Comparison of ENCODE assay signal across 8 mouse cellular contexts in genomic region chr7:67645681-67646014, GRCm38 (mm10). TPM values are rescaled to one million over a fixed set of nuclear protein-coding genes. Genes with fewer than 3 reads are reported as not detected.
DNase-seq lines count a peak whose midpoint lies in the region; ATAC-seq lines count a peak whose summit lies in the region.

No protein-coding gene starts in this region.

- peak overlapping the region; percentile 74 for H3K9ac ChIP-seq in kidney, embryonic 15.5 days
- H3K9ac ChIP-seq in midbrain, embryonic 16.5 days (ENCODE audit: low read depth, low read length): peak overlapping the region; percentile 83

- H3K9me3 ChIP-seq in kidney, embryonic 15.5 days (replicated peaks): no peaks in the 10 kb centered on the region
- no peaks in the 10 kb centered on the region for H3K9me3 ChIP-seq in embryonic facial prominence, embryonic 10.5 days
- no peaks in the 10 kb centered on the region for H3K9me3 ChIP-seq in midbrain, embryonic 16.5 days (replicated peaks; ENCODE audit: control insufficient read depth, low read length, poor library complexity, severe bottlenecking)

- peaks cover 33% of the 10 kb centered on the region for H3K4me1 ChIP-seq in kidney, embryonic 15.5 days
- peaks cover 41% of the 10 kb centered on the region for H3K4me1 ChIP-seq in embryonic facial prominence, embryonic 10.5 days
- peaks cover 12% of the 10 kb centered on the region for H3K4me1 ChIP-seq in midbrain, embryonic 16.5 days (ENCODE audit: control insufficient read depth, insufficient read depth, low read length)

- H3K36me3 ChIP-seq in kidney, embryonic 15.5 days: 0 out of 2 replicates have a peak, but pooled peaks cover 3% of the 10 kb centered on the region
- H3K36me3 ChIP-seq in embryonic facial prominence, embryonic 10.5 days (replicated peaks): no peaks in the 10 kb centered on the region; the same call in 1 of the 2 replicates
- H3K36me3 ChIP-seq in midbrain, embryonic 16.5 days (ENCODE audit: control insufficient read depth, insufficient read depth, low read length): no peaks in the 10 kb centered on the region; the same call in 1 of the 2 replicates

- no peaks in the 10 kb centered on the region for H3K27me3 ChIP-seq in kidney, embryonic 15.5 days
- no peaks in the 10 kb centered on the region for H3K27me3 ChIP-seq in embryonic facial prominence, embryonic 10.5 days (replicated peaks; ENCODE audit: low read depth, poor library complexity, severe bottlenecking)
- H3K27me3 ChIP-seq in midbrain, embryonic 16.5 days (ENCODE audit: control insufficient read depth, insufficient read depth, low read depth, low read length): no peaks in the 10 kb centered on the region

- peak overlapping the region; percentile 67 for H3K4me3 ChIP-seq in kidney, embryonic 15.5 days (replicated peaks)
- H3K4me3 ChIP-seq in embryonic facial prominence, embryonic 10.5 days: peak overlapping the region; percentile 73
- peak overlapping the region; percentile 66 for H3K4me3 ChIP-seq in midbrain, embryonic 16.5 days (ENCODE audit: low read depth, low read length)

- H3K4me2 ChIP-seq in kidney, embryonic 15.5 days: peak overlapping the region; percentile 70
- H3K4me2 ChIP-seq in midbrain, embryonic 16.5 days (ENCODE audit: low read length): peak overlapping the region; percentile 82

- no peak for DNase-seq in kidney, postnatal 4 days
- no peak for DNase-seq in embryonic facial prominence, embryonic 10.5 days (ENCODE audit: low spot score)
- no peak for DNase-seq in embryo, embryonic 9.5 days (ENCODE audit: extremely low spot score)
- no peak for DNase-seq in cerebellum, adult 9-10 months
- no peak for DNase-seq in left cerebral cortex, adult 11 months (ENCODE audit: low spot score)

- ATAC-seq in kidney, embryonic 15.5 days (replicated peaks; ENCODE audit: low FRiP score): peak; percentile 7
- peak; percentile 2 for ATAC-seq in inflammation-experienced regulatory T-cells, adult 6 months
- peak; percentile 37 for ATAC-seq in midbrain, embryonic 16.5 days

- WGBS in kidney, embryonic 15.5 days: under 1% methylated on average over 15 of the region's 15 CpGs
- WGBS in embryonic facial prominence, embryonic 10.5 days: under 1% methylated on average over 15 of the region's 15 CpGs
- under 1% methylated on average over 15 of the region's 15 CpGs for WGBS in midbrain, embryonic 16.5 days

- H3K27ac ChIP-seq in kidney, embryonic 15.5 days: peak overlapping the region; percentile 91
- peak overlapping the region; percentile 84 for H3K27ac ChIP-seq in embryonic facial prominence, embryonic 10.5 days (replicated peaks)
- peak overlapping the region; percentile 86 for H3K27ac ChIP-seq in midbrain, embryonic 16.5 days (ENCODE audit: low read length)

RNA-seq across cellular contexts. Expression of gene Lrrc28, which starts 0.6 kb away (rescaled TPM):
- polyA plus RNA-seq in kidney, embryonic 15.5 days (2015; fragmentation: Nextera tagmentation; extraction: Ambion mirVana): 15.3 and 15.7 TPM in 2 replicates
- polyA plus RNA-seq in embryonic facial prominence, embryonic 10.5 days (2016; fragmentation: Nextera tagmentation; extraction: Ambion mirVana): 18.0 and 21.5 TPM in 2 replicates
- polyA plus RNA-seq in inflammation-experienced regulatory T-cells, adult 6 months (2017; shearing (Covaris generic)): 10 to 100 TPM; 13.5 to 21.1 (median 19.5) TPM
- 24.0 and 30.4 TPM in 2 replicates for polyA plus RNA-seq in midbrain, embryonic 16.5 days (2015; fragmentation: Nextera tagmentation; extraction: Ambion mirVana)

RNA-seq across cellular contexts. Expression of gene Ttc23, which starts 1.6 kb away (rescaled TPM):
- 30.4 and 33.1 TPM in 2 replicates for polyA plus RNA-seq in kidney, embryonic 15.5 days (2015; fragmentation: Nextera tagmentation; extraction: Ambion mirVana)
- polyA plus RNA-seq in embryonic facial prominence, embryonic 10.5 days (2016; fragmentation: Nextera tagmentation; extraction: Ambion mirVana): 45.5 and 47.3 TPM in 2 replicates
- 1 to 10 TPM in 1 of 3 experiments, under 1 TPM in 2; 0.42 to 1.8 (median 0.64) TPM for polyA plus RNA-seq in inflammation-experienced regulatory T-cells, adult 6 months (2017; shearing (Covaris generic))
- polyA plus RNA-seq in midbrain, embryonic 16.5 days (2015; fragmentation: Nextera tagmentation; extraction: Ambion mirVana): 5.4 and 8.9 TPM in 2 replicates
